Mouse (Mus musculus): Measurements from ENCODE around the gene Tbccd1.

GRCm38 (mm10) chr16:22880900-22881299 lies 23.4 kb upstream of the Tbccd1 start:
- TF ChIP-seq CTCF (IDR thresholded peaks at IDR 0.05; ENCODE audit: insufficient read depth, low read depth, low read length) (no peak), POLR2A (IDR thresholded peaks at IDR 0.05; ENCODE audit: insufficient read depth, low read depth, low read length) (no peak)

Data from olfactory bulb, adult 2 months (tissue).